Mouse (Mus musculus) T-cell, adult 2 months (primary cell): ENCODE results near the gene Slc25a18.
"Not testable (repeated sequence)": the region's sequence is repeated elsewhere in the genome, so short reads cannot be mapped to it uniquely, and the experiment has no call there.

ENCODE experiments used
- DNase-seq: peaks from one replicate; pipeline ENCODE4 v3.0.0; 2022; ENCODE audit warnings: low spot score

Slc25a18 gene

DNA sequence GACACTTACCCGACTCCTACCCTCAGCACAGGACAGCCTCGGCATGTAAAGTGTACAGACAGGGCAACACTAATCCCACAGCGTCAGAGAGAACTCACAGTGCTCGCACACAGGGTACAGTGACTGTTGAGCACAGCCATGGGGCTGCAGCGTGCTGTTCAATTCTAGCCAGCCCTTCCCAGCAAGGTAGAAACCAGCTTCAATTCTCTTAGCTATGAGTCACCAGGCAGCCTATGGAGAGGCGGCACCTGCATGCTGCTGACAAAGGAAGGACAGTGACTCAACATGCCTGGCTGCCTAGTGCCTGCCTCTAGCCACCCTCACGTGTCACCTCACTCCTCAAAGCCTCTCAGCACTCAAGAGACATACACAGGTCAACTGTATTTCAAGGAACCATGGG, 24.6 kb downstream of the Slc25a18 start:
- no peak for DNase-seq

DNA sequence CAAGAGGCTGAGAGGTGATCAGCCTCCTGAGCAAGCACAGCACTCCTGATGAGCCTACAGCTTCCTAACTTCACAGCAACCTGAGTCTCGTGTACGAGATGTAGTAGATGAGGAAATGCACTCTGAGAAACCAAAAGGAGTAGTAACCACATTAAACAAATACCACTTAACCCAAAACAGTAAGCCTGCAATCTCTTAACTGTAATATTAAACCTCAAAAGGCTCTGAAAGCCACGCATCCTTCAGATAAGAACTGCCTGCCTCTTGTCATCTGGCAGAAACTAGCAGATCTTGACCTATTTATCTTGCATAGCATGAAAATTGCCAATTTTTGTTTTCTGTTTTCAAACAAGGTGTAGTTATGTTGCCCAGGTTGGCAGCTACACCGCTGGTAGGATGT, 25.5 kb downstream of the Slc25a18 start:
- no peak for DNase-seq

DNA sequence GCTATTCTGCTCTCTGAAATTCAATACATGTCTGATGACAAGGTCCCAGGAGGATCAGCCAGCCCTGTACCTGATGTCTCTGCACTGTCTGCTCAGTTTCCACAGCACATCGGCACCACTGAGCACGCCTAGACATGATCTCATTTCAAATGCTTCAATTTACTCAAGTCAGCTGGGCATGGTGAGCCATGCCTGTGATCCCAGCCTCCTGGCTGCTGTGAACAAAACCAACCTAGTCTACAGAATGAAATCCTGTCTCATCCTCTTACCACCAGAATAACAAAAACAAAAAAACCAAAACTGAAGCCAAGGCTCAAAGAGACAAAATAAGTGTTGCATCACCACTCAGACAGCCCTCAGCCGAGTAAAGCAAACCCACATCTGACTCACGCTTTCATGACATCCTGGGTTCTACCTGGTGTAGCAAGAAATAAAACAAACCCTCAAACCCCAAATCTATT, 26.2 kb downstream of the Slc25a18 start:
- DNase-seq = peak; percentile 58

GRCm38 (mm10) chr6:120806999-120807737, 33.8 kb downstream of the Slc25a18 start:
- DNase-seq = no peak

- no peak for DNase-seq
Observed at GRCm38 (mm10) chr6:120807738-120808081, 34.3 kb downstream of the Slc25a18 start.

DNA sequence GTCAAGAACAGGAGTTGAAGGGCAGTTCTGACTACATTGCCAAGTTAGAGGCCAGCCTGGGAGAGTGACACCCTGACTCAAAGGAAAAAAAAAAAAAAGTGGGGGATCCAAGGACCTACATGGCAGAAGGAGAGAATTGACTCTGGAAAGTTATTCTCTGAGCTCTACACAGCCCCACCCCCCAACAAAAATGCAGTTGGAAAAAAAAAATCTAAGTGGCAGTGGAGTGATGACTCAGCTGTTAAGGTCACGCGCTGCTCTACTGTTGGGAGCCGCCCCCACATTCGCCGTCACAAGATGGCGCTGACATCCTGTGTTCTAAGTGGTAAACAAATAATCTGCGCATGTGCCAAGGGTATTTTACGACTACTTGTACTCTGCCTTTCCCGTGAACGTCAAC, 38.6 kb downstream of the Slc25a18 start:
- not testable (repeated sequence) for DNase-seq

GRCm38 (mm10) chr6:120819294-120819693, 45.9 kb downstream of the Slc25a18 start:
- no peak for DNase-seq

- DNase-seq = no peak
Observed at GRCm38 (mm10) chr6:120820144-120820543, 46.8 kb downstream of the Slc25a18 start.

GRCm38 (mm10) chr6:120820941-120821340, 47.6 kb downstream of the Slc25a18 start:
- no peak for DNase-seq

DNA sequence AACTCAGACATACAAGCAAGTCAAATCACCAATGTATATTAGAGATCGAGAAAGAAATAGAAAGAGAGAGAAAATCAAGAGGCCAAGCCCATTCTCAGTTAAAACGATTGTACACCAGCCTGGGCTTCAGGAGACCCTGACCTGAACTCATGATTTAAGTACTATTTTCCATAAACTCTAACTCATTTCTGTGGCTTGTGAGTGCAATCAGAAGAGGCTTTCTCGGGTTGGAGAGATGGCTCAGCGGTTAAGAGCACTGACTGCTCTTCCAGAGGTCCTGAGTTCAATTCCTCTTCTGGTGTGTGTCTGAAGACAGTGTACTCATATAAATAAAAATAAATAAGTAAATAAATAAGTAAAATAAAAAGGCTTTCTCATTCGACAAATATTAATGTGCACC, 48.3 kb downstream of the Slc25a18 start:
- no peak for DNase-seq

DNA sequence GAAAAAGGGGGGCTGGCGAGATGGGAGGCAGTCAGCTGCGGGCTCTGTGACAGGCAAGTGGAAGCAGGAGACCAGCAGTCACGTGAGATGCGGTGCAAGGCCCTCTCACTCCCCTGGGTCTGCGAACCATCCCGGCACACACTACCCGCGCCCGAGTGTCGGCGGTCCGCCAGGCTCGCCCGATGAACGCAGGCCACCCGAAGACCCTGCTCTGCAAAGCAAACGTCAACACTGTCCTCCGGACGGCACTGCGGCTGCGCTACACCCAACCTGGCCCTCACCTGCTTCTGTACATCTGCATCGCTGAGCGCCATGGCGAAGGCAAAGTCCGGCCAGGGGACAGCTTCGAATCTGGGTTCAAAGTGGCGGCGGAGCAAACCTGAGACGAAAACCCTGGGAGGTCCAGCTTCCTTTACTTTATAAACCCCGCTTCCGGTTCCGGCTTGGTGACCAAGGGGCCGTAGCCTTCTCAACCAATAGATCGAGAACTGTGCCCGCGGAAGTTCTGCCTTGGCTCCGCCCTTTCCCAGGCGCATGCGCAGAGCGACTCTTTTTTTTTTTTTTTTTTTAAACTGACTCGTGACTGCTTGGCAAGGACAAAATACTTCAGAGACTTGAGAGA, 49.0 kb downstream of the Slc25a18 start, which contains the start of gene Atp6v1e1:
TSS of gene Atp6v1e1 (minus strand) at position 487 of the 622 bp plus-strand sequence.
- peak; percentile 94 for DNase-seq

GRCm38 (mm10) chr6:120822937-120823614, 49.7 kb downstream of the Slc25a18 start:
- DNase-seq = peak; percentile 16

DNA sequence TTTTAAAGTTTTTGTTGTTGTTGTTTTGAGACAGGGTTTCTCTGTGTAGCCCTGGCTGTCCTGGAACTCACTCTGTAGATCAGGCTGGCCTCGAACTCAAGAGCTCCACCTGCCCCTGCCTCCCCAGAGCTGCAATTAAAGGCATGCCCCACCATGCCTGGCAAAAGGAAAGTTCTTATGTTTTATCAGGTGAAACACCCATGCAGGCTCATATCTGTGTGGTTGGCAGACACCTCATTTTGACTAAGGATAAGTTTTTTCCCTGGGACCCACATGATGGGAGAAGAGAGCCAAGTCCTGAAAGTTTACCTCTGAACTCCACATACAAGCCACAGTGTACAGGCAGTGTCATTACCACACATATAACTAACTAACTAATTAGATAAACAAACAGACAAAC, 56.7 kb downstream of the Slc25a18 start:
- no peak for DNase-seq

GRCm38 (mm10) chr6:120830866-120831608, 57.7 kb downstream of the Slc25a18 start:
- DNase-seq = no peak

GRCm38 (mm10) chr6:120832097-120832496, 58.7 kb downstream of the Slc25a18 start:
- no peak for DNase-seq

GRCm38 (mm10) chr6:120834766-120835321, 61.5 kb downstream of the Slc25a18 start:
- no peak for DNase-seq

DNA sequence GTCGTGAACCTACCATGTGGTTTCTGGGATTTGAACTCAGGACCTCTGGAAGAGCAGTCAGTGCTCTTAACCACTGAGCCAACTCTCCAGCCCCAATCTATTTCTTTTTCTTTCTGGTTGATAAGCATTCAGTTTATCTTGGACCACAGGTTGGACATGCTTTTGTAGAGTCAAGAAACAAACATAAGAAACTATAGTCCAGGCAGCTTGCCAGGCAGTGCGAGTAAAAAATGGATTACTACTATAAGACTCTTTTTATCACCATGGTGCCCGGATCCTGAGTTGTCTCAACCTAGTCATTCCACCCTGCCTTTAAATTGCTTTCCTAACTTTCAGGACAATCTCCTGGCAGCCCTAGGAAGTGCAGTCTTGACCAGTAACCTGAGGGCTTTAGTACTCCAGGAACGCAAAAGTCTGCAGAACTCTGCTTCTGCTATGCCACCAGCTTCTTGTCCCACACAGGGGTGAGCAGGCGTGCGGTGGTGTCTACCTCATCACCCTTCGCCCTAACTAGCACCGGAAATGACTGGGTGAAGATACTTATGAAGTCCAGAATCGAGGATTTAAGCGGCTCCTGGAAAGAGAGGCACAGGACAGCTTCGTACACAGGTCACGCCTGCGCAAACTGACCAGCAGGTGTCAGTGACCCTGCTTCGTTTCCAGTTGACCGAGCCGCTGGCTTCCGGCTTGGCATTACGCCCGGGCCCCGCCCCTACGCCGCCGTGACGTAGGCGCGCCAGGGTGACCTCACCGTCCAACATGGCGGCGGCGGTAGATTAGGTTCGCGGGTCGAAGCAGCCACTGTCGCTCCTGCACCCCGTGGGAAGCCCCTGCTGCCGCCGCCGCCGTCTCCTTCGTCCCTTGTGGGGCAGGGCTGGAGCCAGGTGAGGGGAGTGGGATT, 62.3 kb downstream of the Slc25a18 start, which contains the start of gene Bcl2l13:
TSS of gene Bcl2l13 (plus strand) at position 739 of the 901 bp plus-strand sequence.
- peak; percentile 89 for DNase-seq

DNA sequence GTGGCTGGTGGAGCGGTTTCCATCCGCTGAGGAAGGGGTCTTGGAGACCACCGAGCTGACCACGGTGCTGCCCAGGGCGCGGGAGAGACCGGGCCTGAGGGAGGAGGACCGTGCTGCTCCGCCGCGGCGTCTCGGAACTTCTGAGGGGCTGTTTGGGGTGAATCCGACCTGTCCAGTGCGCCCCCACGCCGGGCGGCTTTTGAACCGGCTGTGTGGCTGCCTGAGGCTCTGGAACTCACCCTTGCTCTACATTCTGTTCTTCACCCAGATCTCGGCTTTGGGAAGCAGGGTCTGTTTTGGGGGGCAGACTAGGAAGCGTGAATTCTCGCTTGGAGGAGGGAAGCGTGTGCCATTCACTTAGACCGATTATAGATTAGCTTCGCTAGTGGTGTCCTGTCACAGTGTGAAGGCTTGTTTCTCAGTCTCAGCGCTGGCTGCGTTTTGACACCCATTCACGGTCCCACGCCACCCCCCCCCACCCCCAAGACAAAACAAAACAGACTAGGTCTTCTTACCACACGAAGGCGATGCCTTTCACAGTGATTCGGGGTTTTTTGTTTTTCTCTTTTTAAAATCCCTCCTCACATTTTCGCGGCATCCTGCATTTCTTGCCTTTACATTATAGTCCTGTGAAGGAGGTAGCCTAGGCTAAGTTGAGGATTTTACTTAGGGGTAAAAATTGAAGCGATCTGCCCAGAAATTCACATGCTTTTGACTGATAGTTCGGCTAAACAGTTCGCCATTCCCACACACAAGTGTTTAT, 63.2 kb downstream of the Slc25a18 start:
- DNase-seq = no peak

- DNase-seq = no peak
Observed at GRCm38 (mm10) chr6:120837152-120837530, 63.8 kb downstream of the Slc25a18 start.

- DNase-seq = no peak
Observed at GRCm38 (mm10) chr6:120840258-120840657, 66.9 kb downstream of the Slc25a18 start.
